Mouse (Mus musculus) midbrain, embryonic 12.5 days (tissue): ENCODE results near the gene Sbf2. TPM values are rescaled to one million over a fixed set of nuclear protein-coding genes. Genes with fewer than 3 reads are reported as not detected.
A peak's percentile ranks its signal among the peaks of the same experiment; 100 is the strongest.

ENCODE experiments used
- ATAC-seq: fragments of 200-750 bp; cut with Nextera tagmentation; 2 replicates; pipeline ENCODE4 v1.8.0; 2017; ENCODE audit warnings: low read depth, moderate TSS enrichment, moderate library complexity; ENCODE audit not compliant: low FRiP score
- H3K27ac ChIP-seq: fragments of 300-500 bp; sonication (generic); replicated peaks from 2 replicates; pipeline ENCODE4 v1.5.1; 2016; ENCODE audit warnings: mild to moderate bottlenecking
- H3K27me3 ChIP-seq: fragments of 300-500 bp; sonication (generic); 2 replicates; pipeline ENCODE4 v1.6.1; 2016; ENCODE audit warnings: mild to moderate bottlenecking
- H3K36me3 ChIP-seq: fragments of 300-500 bp; sonication (generic); 2 replicates; pipeline ENCODE4 v1.6.1; 2016
- H3K4me1 ChIP-seq: fragments of 300-500 bp; sonication (generic); 2 replicates; pipeline ENCODE4 v1.6.1; 2016
- H3K4me2 ChIP-seq: fragments of 300-500 bp; sonication (generic); replicated peaks from 2 replicates; pipeline ENCODE4 v1.6.1; 2016; ENCODE audit warnings: mild to moderate bottlenecking, moderate library complexity
- H3K4me3 ChIP-seq: fragments of 300-500 bp; sonication (generic); 2 replicates; pipeline ENCODE4 v1.5.1; 2016; ENCODE audit warnings: mild to moderate bottlenecking
- H3K9ac ChIP-seq: fragments of 300-500 bp; sonication (generic); replicated peaks from 2 replicates; pipeline ENCODE4 v1.6.1; 2016; ENCODE audit warnings: mild to moderate bottlenecking, moderate library complexity
- H3K9me3 ChIP-seq: fragments of 300-500 bp; sonication (generic); 2 replicates; pipeline ENCODE4 v1.6.1; 2016; ENCODE audit warnings: mild to moderate bottlenecking
- WGBS: fragments of 180-500 bp; shearing (Covaris S2); methylation state at CpG from one replicate; pipeline ENCODE4 v1.1.7; 2016; 5-methylcytosine and 5-hydroxymethylcytosine counted together
- polyA plus RNA-seq: library from polyadenylated mRNA; unstranded; fragments of >200 nt; fragmentation: Nextera tagmentation; extraction: Ambion mirVana; gene quantifications from 2 replicates; pipeline ENCODE4 v1.2.1, GENCODE M21; 2016

Gene Sbf2
- polyA plus RNA-seq, 1 experiment from 2014 or later = 57.7 TPM

GRCm38 (mm10) chr7:110627486-110628272, 13.0 kb upstream of the Sbf2 start, which contains the start of gene Adm:
Gene Adm, plus strand, starts transcription at chr7:110627661.
- ATAC-seq = peak; percentile 24; the same call in 1 of the 2 replicates
- peak within 1 kb of the TSS; percentile 76 for H3K4me2 ChIP-seq
- H3K27me3 ChIP-seq = peaks cover 88% of the 10 kb centered on the region
- no peaks in the 10 kb centered on the region for H3K9me3 ChIP-seq
- H3K4me1 ChIP-seq = peaks cover 35% of the 10 kb centered on the region
- H3K9ac ChIP-seq = peak within 1 kb of the TSS; percentile 46
- H3K4me3 ChIP-seq = peak within 1 kb of the TSS; percentile 45
- WGBS = 1% methylated on average over 30 of the region's 30 CpGs
- no peaks in the 10 kb centered on the region for H3K36me3 ChIP-seq
- H3K27ac ChIP-seq = no peak within 1 kb of the TSS

GRCm38 (mm10) chr7:110627099-110627482, 12.4 kb upstream of the Sbf2 start:
- Histone ChIP-seq H3K4me3 (peak overlapping the region; percentile 45), H3K4me2 (peak overlapping the region; percentile 76), H3K27ac (no peak overlapping the region), H3K4me1 (peaks cover 35% of the 10 kb centered on the region), H3K36me3 (no peaks in the 10 kb centered on the region), H3K9me3 (no peaks in the 10 kb centered on the region), H3K9ac (no peak overlapping the region), H3K27me3 (peaks cover 82% of the 10 kb centered on the region)
- no peak for ATAC-seq
- 1% methylated on average over 12 of the region's 12 CpGs for WGBS

- Histone ChIP-seq H3K9me3 (no peaks in the 10 kb centered on the region), H3K4me3 (peak overlapping the region; percentile 17), H3K4me2 (peak overlapping the region; percentile 76), H3K27ac (no peak overlapping the region), H3K36me3 (no peaks in the 10 kb centered on the region), H3K4me1 (peaks cover 35% of the 10 kb centered on the region), H3K9ac (no peak overlapping the region), H3K27me3 (peaks cover 77% of the 10 kb centered on the region)
- ATAC-seq = no peak
- 4% methylated on average over 28 of the region's 28 CpGs for WGBS
These were observed 11.7 kb upstream of the Sbf2 start for GRCm38 (mm10) chr7:110626186-110627098.

GRCm38 (mm10) chr7:110625489-110625888, 10.8 kb upstream of the Sbf2 start:
- peaks cover 72% of the 10 kb centered on the region for H3K27me3 ChIP-seq
- H3K27ac ChIP-seq = no peak overlapping the region
- WGBS = 63% methylated on average over 10 of the region's 10 CpGs
- no peak for ATAC-seq
- no peak overlapping the region for H3K4me3 ChIP-seq
- no peaks in the 10 kb centered on the region for H3K9me3 ChIP-seq
- H3K4me2 ChIP-seq = 0 out of 2 replicates have a peak overlapping the region, but pooled peaks have one; percentile 38
- H3K9ac ChIP-seq = no peak overlapping the region
- H3K36me3 ChIP-seq = no peaks in the 10 kb centered on the region
- H3K4me1 ChIP-seq = peaks cover 35% of the 10 kb centered on the region

- Histone ChIP-seq H3K4me3 (no peak overlapping the region), H3K36me3 (no peaks in the 10 kb centered on the region)
These were observed 10.2 kb upstream of the Sbf2 start for GRCm38 (mm10) chr7:110624961-110625360.

GRCm38 (mm10) chr7:110624067-110624466, 9.3 kb upstream of the Sbf2 start:
- ATAC-seq = no peak
- Histone ChIP-seq H3K9me3 (no peaks in the 10 kb centered on the region), H3K4me1 (peaks cover 29% of the 10 kb centered on the region), H3K4me3 (no peak overlapping the region), H3K27ac (no peak overlapping the region), H3K27me3 (peaks cover 67% of the 10 kb centered on the region), H3K9ac (no peak overlapping the region), H3K4me2 (no peak overlapping the region), H3K36me3 (no peaks in the 10 kb centered on the region)
- WGBS = 54% methylated on average over 2 of the region's 2 CpGs

More at GRCm38 (mm10) chr7:110624961-110625360, 10.2 kb upstream of the Sbf2 start:
- H3K27ac ChIP-seq = no peak overlapping the region
- H3K4me2 ChIP-seq = no peak overlapping the region
- H3K9me3 ChIP-seq = no peaks in the 10 kb centered on the region
- peaks cover 73% of the 10 kb centered on the region for H3K27me3 ChIP-seq
- H3K9ac ChIP-seq = no peak overlapping the region
- H3K4me1 ChIP-seq = peaks cover 34% of the 10 kb centered on the region
- no peak for ATAC-seq
- WGBS = 84% methylated on average over 13 of the region's 13 CpGs

- H3K9me3 ChIP-seq = no peaks in the 10 kb centered on the region
- ATAC-seq = no peak
- no peak overlapping the region for H3K27ac ChIP-seq
- H3K9ac ChIP-seq = no peak overlapping the region
- no peaks in the 10 kb centered on the region for H3K36me3 ChIP-seq
- H3K4me2 ChIP-seq = no peak overlapping the region
- peaks cover 30% of the 10 kb centered on the region for H3K27me3 ChIP-seq
- no peak overlapping the region for H3K4me3 ChIP-seq
- H3K4me1 ChIP-seq = peaks cover 8% of the 10 kb centered on the region
- 58% methylated on average over 9 of the region's 9 CpGs for WGBS
These were observed 4.4 kb upstream of the Sbf2 start for GRCm38 (mm10) chr7:110619086-110619611.

GRCm38 (mm10) chr7:110615792-110616191, 1.1 kb upstream of the Sbf2 start:
- Histone ChIP-seq H3K9me3 (no peaks in the 10 kb centered on the region), H3K4me3 (0 out of 2 replicates have a peak overlapping the region, but pooled peaks have one; percentile 95), H3K27ac (no peak overlapping the region), H3K9ac (no peak overlapping the region), H3K4me1 (peaks cover 18% of the 10 kb centered on the region), H3K4me2 (peak overlapping the region; percentile 83), H3K36me3 (no peaks in the 10 kb centered on the region), H3K27me3 (peaks cover 20% of the 10 kb centered on the region)
- WGBS = 7% methylated on average over 11 of the region's 11 CpGs
- ATAC-seq = no peak

GRCm38 (mm10) chr7:110615151-110615631, 469 bp upstream of the Sbf2 start:
- Histone ChIP-seq H3K27me3 (peaks cover 17% of the 10 kb centered on the region), H3K4me2 (peak overlapping the region; percentile 83), H3K4me1 (peaks cover 18% of the 10 kb centered on the region), H3K9ac (peak overlapping the region; percentile 91), H3K4me3 (peak overlapping the region; percentile 95), H3K36me3 (no peaks in the 10 kb centered on the region), H3K27ac (peak overlapping the region; percentile 97), H3K9me3 (no peaks in the 10 kb centered on the region)
- WGBS = 0% methylated on average over 20 of the region's 20 CpGs
- peak; percentile 13; the same call in 1 of the 2 replicates for ATAC-seq

GRCm38 (mm10) chr7:110613381-110614132, 1.2 kb downstream of the Sbf2 start:
- no peak; the same call in 1 of the 2 replicates for ATAC-seq
- no peaks in the 10 kb centered on the region for H3K9me3 ChIP-seq

GRCm38 (mm10) chr7:110606906-110607305, 7.8 kb downstream of the Sbf2 start:
- no peak for ATAC-seq

More at GRCm38 (mm10) chr7:110613381-110614132, 1.2 kb downstream of the Sbf2 start:
- Histone ChIP-seq H3K36me3 (no peaks in the 10 kb centered on the region), H3K9ac (peak overlapping the region; percentile 91), H3K27me3 (peaks cover 10% of the 10 kb centered on the region), H3K4me2 (peak overlapping the region; percentile 83), H3K4me1 (peaks cover 18% of the 10 kb centered on the region), H3K4me3 (peak overlapping the region; percentile 95), H3K27ac (peak overlapping the region; percentile 97)
- 4% methylated on average over 17 of the region's 17 CpGs for WGBS

More at GRCm38 (mm10) chr7:110606906-110607305, 7.8 kb downstream of the Sbf2 start:
- Histone ChIP-seq H3K4me1 (no peaks in the 10 kb centered on the region), H3K27me3 (no peaks in the 10 kb centered on the region), H3K36me3 (no peaks in the 10 kb centered on the region), H3K4me3 (no peak overlapping the region), H3K27ac (no peak overlapping the region), H3K9ac (no peak overlapping the region), H3K4me2 (no peak overlapping the region), H3K9me3 (no peaks in the 10 kb centered on the region)
- 94% methylated on average over 1 of the region's 1 CpGs for WGBS
